Mouse (Mus musculus): ENCODE measurements around the gene Cacna1d. TPM values are rescaled to one million over a fixed set of nuclear protein-coding genes. Genes with fewer than 3 reads are reported as not detected.
A peak's percentile ranks its signal among the peaks of the same experiment; 100 is the strongest.

The Cacna1d gene
- polyA plus RNA-seq, 1 experiment from 2014 or later = 1.2 TPM

DNA sequence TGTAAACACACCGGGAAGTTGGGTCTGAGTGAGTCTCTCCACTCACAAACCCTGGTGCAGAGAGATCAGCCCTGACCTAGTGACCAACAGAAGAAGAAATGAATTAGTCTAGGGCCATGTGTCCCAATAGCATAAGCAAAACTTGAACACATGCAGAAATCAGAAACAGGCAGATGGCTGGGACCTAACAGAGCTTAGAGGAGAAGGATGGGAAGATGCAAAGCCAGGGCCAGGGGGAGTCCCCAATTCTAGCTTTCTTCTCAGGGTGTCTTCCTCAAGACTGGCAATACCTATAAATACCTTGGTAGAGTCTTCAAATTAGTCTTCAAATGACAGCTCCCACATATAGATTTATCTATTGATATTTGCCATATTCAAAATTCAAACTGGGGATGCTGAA is 133.2 kb downstream of the Cacna1d start:
- DNase-seq (ENCODE audit: low spot score) = no peak
- peaks cover 24% of the 10 kb centered on the region for H3K27me3 ChIP-seq (ENCODE audit: insufficient read depth, poor library complexity, severe bottlenecking)
- H3K4me1 ChIP-seq (replicated peaks) = peaks cover 10% of the 10 kb centered on the region
- WGBS = 79% methylated on average over 1 of the region's 1 CpGs
- H3K27ac ChIP-seq = no peak overlapping the region
- no peaks in the 10 kb centered on the region for H3K36me3 ChIP-seq
- no peaks in the 10 kb centered on the region for H3K9me3 ChIP-seq
- H3K4me3 ChIP-seq = no peak overlapping the region

DNA sequence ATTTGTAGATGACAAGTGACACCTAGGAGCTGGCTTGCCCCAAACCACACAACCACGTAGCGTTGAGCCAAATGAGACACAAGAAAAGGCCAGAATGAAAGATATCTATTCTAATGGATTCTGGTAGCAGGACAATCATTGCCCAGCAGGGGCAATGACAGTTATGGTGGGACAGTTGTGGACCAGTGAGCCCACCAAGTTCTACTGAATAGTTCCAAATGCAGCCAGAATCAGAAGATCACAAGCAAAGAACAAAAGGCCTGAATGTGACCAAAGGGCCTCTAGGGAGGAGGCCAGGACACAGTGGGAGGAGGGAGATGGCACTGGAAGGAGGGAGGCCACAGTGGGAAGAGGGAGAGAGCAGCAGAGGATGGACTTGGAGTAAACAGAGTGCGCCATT is 134.8 kb downstream of the Cacna1d start:
- H3K4me3 ChIP-seq = no peak overlapping the region
- DNase-seq (ENCODE audit: low spot score) = no peak
- WGBS = 82% methylated on average over 3 of the region's 3 CpGs
- H3K36me3 ChIP-seq = no peaks in the 10 kb centered on the region
- H3K27ac ChIP-seq = no peak overlapping the region
- no peaks in the 10 kb centered on the region for H3K9me3 ChIP-seq
- H3K4me1 ChIP-seq (replicated peaks) = peaks cover 19% of the 10 kb centered on the region
- peaks cover 39% of the 10 kb centered on the region for H3K27me3 ChIP-seq (ENCODE audit: insufficient read depth, poor library complexity, severe bottlenecking)

DNA sequence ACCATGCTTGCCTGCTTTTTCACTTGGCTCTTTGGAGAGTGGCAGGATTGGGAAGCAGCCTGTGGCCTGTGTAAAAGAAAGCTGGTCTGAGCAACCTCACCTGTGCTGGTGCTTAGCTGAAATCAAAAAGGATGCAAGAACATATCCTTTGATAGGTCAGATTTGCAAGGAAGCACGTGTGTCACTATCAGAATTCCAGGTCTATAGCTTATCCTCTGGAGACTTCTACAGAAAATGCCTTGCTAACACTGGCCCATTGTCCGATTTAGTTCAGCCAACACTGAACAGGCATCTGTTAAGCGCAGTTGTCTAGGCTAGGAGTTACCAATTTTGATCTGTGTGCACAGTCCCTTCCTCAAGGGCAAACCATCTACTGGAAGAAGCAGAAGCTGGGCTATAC is 136.5 kb downstream of the Cacna1d start:
- Histone ChIP-seq H3K4me1 (replicated peaks) (peaks cover 19% of the 10 kb centered on the region), H3K27ac (no peak overlapping the region), H3K36me3 (no peaks in the 10 kb centered on the region), H3K9me3 (no peaks in the 10 kb centered on the region), H3K4me3 (no peak overlapping the region), H3K27me3 (ENCODE audit: insufficient read depth, poor library complexity, severe bottlenecking) (peaks cover 53% of the 10 kb centered on the region)
- 42% methylated on average over 3 of the region's 3 CpGs for WGBS
- no peak for DNase-seq (ENCODE audit: low spot score)

DNA sequence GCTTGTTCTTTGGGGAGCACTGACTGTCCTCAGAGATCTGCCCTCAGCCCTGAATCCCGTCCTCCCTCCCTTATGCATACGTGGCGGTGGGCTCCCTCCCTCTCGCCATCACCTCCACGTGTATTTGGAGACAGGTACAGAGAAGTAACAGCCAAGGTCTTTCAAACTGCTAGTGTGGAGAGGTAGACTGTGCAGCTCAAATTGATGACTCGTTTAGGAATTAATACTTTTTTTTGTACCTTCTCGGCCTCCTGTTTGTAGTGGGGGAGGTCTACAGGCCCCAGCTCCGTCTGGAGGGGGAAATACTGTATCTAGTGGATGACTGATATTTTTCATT is 137.2 kb downstream of the Cacna1d start:
- H3K4me1 ChIP-seq (replicated peaks) = peaks cover 19% of the 10 kb centered on the region
- DNase-seq (ENCODE audit: low spot score) = no peak
- H3K36me3 ChIP-seq = no peaks in the 10 kb centered on the region
- peaks cover 58% of the 10 kb centered on the region for H3K27me3 ChIP-seq (ENCODE audit: insufficient read depth, poor library complexity, severe bottlenecking)
- 5% methylated on average over 8 of the region's 8 CpGs for WGBS
- H3K4me3 ChIP-seq = peak overlapping the region; percentile 62
- H3K27ac ChIP-seq = peak overlapping the region; percentile 87; the same call in 1 of the 2 replicates
- no peaks in the 10 kb centered on the region for H3K9me3 ChIP-seq

DNA sequence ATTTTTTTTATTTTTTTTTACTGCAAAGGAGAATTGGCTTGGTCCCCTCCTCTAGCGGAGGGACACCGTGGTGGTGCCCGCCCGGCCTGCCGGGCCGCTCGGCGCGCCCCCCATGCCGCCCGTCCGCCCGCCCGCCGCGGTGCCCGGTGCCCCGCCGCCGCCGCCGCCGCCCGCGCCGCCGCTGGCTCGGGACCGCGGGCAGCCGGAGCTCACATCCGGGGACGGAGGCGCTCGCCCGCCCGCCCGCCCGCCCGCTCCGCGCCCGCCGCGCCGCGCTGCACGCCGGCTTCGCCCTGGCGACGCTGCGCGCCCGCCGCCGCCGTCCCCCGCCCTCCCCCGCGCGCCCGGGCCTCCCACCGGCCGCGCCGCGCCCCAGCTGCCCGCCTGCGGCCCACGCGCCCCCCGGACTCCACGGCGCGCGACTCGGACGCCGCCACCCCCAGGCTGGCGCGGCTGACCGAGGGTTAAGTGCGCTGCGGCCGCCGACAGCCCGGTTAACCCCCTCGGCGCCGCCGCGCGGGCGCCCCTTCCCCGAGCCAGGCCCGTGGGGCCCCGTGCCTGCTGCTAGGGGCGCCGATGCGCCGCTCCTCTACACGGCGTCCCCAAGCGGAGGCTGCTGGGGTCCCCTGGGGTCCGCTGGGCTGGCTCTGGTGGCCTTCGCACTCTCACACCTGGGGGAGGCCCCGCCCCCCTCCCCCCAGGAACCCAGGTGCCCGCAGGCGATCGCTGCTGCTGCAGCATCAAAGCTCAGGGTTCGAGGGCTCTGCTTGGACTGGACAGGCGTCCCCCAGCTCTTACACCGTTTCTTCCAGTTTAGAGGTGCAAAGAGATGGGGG is 137.7 kb downstream of the Cacna1d start:
- no peaks in the 10 kb centered on the region for H3K9me3 ChIP-seq
- peaks cover 19% of the 10 kb centered on the region for H3K4me1 ChIP-seq (replicated peaks)
- peak; percentile 62 for DNase-seq (ENCODE audit: low spot score)
- no peaks in the 10 kb centered on the region for H3K36me3 ChIP-seq
- H3K27ac ChIP-seq = peak overlapping the region; percentile 87
- peak overlapping the region; percentile 62 for H3K4me3 ChIP-seq
- peaks cover 60% of the 10 kb centered on the region for H3K27me3 ChIP-seq (ENCODE audit: insufficient read depth, poor library complexity, severe bottlenecking)
- WGBS = 5% methylated on average over 113 of the region's 114 CpGs

DNA sequence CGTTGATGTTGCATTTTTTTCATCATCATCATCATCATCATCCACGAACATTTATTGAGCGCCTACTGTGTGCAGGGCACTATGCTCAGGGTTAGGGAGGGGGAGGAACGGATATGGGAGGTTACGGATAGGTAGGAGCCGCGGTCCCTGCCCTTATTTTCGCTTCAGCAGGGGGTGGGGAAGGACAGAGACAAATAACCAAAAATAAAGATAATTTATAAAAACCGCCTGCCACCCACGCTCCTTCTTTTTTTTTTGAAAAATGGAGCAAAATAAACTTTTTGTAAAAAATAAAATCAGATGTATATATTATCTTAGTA is 138.3 kb downstream of the Cacna1d start:
- Histone ChIP-seq H3K27ac (no peak overlapping the region), H3K27me3 (ENCODE audit: insufficient read depth, poor library complexity, severe bottlenecking) (peaks cover 60% of the 10 kb centered on the region), H3K36me3 (no peaks in the 10 kb centered on the region), H3K4me3 (peak overlapping the region; percentile 62), H3K9me3 (no peaks in the 10 kb centered on the region), H3K4me1 (replicated peaks) (peaks cover 19% of the 10 kb centered on the region)
- WGBS = under 1% methylated on average over 10 of the region's 10 CpGs
- DNase-seq (ENCODE audit: low spot score) = no peak

DNA sequence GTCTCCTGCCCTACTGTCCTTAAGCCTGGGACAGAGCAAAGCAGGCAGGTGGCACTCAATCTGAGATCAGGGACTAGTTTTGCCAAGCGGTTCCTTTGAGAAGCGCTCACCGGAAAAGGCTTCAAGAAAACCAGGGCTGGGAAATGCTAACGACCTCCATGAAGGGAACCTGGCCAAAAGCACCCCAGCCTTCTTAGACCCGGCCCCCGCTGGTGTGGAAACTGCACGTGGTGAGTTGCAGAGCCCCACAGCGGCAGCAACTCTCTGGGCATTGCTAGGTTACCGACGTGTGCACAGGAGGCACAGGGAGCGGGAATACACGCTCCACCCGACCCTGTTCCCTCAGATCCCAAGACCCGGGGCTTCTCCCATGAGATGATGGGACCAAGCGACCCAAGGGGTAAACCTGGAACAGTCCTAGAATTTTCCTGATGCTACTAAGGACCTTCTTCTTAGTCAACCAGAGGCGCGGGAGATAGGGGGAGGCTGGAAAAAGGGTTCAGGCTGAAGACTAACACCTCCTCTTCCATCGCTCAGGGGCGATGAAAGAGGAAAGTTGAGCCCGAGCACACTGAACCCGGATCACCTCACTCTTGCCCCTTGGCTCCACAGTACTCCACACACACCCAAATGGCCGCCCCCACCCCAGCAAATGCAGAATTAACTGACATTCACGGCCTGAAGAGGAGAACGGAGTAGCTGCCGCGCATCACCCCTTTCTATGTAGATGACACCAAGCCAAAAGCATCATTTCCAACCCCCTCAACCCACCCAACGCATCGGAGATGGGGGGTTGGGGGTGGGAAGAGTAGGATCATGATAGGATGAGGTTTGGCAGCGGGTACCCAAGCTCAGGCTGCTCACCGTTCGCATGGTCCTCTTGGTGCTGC is 138.9 kb downstream of the Cacna1d start:
- DNase-seq (ENCODE audit: low spot score) = peak; percentile 33
- WGBS = 2% methylated on average over 31 of the region's 31 CpGs
- peaks cover 60% of the 10 kb centered on the region for H3K27me3 ChIP-seq (ENCODE audit: insufficient read depth, poor library complexity, severe bottlenecking)

DNA sequence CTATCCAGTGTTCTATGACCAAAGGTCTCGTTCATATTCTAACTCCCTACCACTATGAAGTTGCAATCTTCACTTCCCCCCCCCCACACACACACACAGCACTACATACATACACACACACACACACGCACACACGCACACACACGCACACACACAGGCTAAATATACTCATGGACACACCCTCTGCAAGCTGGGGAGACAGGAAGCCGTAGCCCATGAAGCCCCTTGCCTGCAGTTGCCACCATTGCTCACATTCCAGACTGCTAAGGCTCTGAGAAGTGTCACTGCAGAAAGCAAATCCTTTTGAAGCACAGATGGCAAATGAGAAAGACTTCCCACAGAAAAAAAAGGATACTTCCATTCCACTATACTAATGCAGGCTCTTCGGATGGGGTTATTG is 141.0 kb downstream of the Cacna1d start:
- no peak for DNase-seq (ENCODE audit: low spot score)
- H3K27ac ChIP-seq = no peak overlapping the region
- H3K4me3 ChIP-seq = no peak overlapping the region
- WGBS = 84% methylated on average over 6 of the region's 6 CpGs
- H3K36me3 ChIP-seq = no peaks in the 10 kb centered on the region
- no peaks in the 10 kb centered on the region for H3K9me3 ChIP-seq
- peaks cover 54% of the 10 kb centered on the region for H3K27me3 ChIP-seq (ENCODE audit: insufficient read depth, poor library complexity, severe bottlenecking)
- peaks cover 19% of the 10 kb centered on the region for H3K4me1 ChIP-seq (replicated peaks)

More for the DNA sequence above, 138.9 kb downstream of the Cacna1d start:
- Histone ChIP-seq H3K9me3 (no peaks in the 10 kb centered on the region), H3K36me3 (no peaks in the 10 kb centered on the region), H3K27ac (no peak overlapping the region), H3K4me3 (peak overlapping the region; percentile 62), H3K4me1 (replicated peaks) (peaks cover 19% of the 10 kb centered on the region)

DNA sequence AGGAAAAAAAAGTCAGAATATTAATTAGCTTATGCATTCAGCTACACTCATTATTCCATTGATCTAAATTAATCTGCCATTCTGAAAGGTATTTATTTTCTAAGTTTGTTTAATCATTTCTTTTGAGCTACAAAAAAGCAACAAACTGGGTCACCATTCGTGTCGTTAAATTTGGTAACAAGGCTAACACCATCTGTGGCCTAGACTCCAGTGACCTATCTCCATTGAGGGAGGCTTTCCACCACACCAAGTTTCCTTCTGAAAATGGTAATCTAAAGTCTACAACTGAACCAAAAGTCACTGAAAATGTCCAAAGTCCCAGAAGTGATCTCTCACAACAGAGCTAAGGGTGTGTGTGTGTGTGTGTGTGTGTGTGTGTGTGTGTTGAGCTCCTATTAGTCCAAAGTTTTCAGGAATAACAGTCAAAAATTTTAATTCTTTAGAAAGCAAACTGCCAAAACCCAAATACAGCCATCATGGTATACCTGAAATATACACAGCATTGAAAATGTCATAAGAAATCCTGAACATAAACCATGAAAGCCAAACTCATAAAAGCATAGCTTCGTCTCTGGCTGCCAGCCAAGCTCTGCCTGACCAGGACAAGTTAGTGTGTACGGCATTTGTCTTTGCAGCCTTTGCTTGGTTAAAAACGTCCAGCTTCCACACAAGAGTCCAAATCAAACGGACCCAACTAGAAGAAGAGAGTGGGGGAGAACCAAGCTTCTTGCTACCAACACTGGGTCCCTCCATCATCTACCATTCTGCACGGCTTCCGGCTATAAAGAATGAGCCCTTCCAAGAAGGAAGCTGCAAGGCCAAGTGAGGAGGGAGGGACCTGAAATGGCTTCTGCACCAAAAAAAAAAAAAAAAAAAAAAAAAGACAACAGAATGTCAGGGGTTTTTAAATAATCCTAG is 146.0 kb downstream of the Cacna1d start:
- Histone ChIP-seq H3K4me3 (no peak overlapping the region), H3K9me3 (no peaks in the 10 kb centered on the region), H3K27ac (no peak overlapping the region), H3K36me3 (no peaks in the 10 kb centered on the region), H3K4me1 (replicated peaks) (0 out of 2 replicates have a peak, but pooled peaks cover 3% of the 10 kb centered on the region), H3K27me3 (ENCODE audit: insufficient read depth, poor library complexity, severe bottlenecking) (peaks cover 8% of the 10 kb centered on the region; the same call in 1 of the 2 replicates)
- WGBS = 89% methylated on average over 8 of the region's 8 CpGs
- DNase-seq (ENCODE audit: low spot score) = no peak

DNA sequence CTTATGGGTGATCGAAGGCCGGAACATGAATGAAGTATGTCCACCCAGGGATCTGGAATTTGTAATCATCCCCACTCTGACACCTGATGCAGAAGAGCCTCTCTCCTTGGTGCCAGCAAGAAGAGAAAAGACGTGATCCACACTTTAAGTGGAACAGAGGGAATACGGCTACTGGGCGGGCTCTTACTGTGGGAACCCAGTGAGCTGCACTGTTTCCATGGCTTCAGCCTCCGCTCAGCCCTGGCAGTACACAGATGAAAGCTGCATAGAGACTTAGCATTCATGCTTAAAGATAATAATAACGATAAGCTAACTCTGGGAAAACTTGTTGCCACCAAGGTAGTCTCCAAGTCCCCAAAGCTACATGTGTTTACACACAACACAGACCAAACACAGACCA is 147.5 kb downstream of the Cacna1d start:
- Histone ChIP-seq H3K9me3 (no peaks in the 10 kb centered on the region), H3K4me3 (no peak overlapping the region), H3K27ac (no peak overlapping the region), H3K27me3 (ENCODE audit: insufficient read depth, poor library complexity, severe bottlenecking) (no peaks in the 10 kb centered on the region), H3K4me1 (replicated peaks) (0 out of 2 replicates have a peak, but pooled peaks cover 7% of the 10 kb centered on the region), H3K36me3 (no peaks in the 10 kb centered on the region)
- WGBS = 92% methylated on average over 7 of the region's 7 CpGs
- no peak for DNase-seq (ENCODE audit: low spot score)

DNA sequence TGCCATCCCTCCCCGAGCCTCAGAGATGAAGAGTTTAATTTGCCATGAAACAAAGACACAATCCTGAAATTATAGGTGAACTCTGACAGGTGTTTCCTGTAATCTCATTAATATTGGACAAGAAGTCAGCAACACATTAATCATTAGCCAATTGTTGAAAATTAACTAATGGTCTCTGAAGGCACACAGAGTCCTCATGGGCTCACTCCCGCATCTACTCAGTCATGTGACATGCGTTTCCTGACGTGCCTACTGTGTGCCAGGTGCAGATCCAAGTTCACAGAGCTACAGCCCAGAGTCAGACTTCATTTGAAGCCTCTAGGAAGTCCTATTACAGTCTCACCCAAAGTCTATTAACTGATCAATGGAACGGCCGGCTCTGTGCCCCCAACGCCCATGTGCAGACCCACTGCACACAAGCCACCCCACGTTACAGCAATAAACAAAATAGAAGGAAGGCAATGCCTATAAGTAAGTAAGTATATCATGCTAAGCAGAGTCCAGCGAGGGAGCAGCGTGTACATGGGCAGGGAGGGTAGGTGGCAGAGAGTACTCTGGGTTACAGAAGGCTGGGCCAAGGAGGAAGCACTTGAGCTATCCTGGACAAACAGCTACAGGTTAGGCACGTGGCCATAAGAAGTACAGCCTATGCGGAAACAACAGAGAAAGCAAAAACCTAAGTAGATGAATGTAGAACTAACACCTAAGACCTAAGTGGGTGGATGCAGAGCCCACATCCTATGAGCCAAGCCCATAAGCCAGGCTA is 149.2 kb downstream of the Cacna1d start:
- DNase-seq (ENCODE audit: low spot score) = no peak
- H3K4me3 ChIP-seq = no peak overlapping the region
- H3K4me1 ChIP-seq (replicated peaks) = 0 out of 2 replicates have a peak, but pooled peaks cover 7% of the 10 kb centered on the region
- no peaks in the 10 kb centered on the region for H3K36me3 ChIP-seq
- no peaks in the 10 kb centered on the region for H3K27me3 ChIP-seq (ENCODE audit: insufficient read depth, poor library complexity, severe bottlenecking)
- WGBS = 90% methylated on average over 12 of the region's 12 CpGs
- no peaks in the 10 kb centered on the region for H3K9me3 ChIP-seq
- H3K27ac ChIP-seq = no peak overlapping the region

DNA sequence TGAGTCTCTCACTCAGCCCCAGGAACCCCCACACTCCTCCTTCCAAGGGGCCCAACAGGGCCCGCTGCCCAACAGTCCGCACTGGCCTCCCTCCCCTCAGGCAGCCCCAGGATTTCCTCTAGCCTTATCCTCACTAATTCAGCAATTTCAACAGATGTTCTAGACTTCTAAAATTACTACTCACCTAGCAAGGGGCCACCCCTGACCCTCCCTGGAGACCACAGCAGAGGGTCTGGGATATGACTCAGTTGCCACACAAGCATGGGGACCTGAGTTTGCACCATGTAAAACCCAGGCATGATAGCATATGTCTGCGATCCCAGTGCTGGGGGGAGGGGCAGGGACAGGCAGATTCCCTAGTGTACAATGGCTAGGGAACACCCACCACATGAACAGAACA is 151.1 kb downstream of the Cacna1d start:
- DNase-seq (ENCODE audit: low spot score) = no peak
- Histone ChIP-seq H3K4me1 (replicated peaks) (0 out of 2 replicates have a peak, but pooled peaks cover 7% of the 10 kb centered on the region), H3K27ac (no peak overlapping the region), H3K4me3 (no peak overlapping the region), H3K27me3 (ENCODE audit: insufficient read depth, poor library complexity, severe bottlenecking) (no peaks in the 10 kb centered on the region), H3K36me3 (no peaks in the 10 kb centered on the region), H3K9me3 (no peaks in the 10 kb centered on the region)
- WGBS = 67% methylated on average over 3 of the region's 3 CpGs
